Mouse (Mus musculus) CH12.LX (cell line): ENCODE data around the gene Hic2. TPM values are rescaled to one million over a fixed set of nuclear protein-coding genes. Genes with fewer than 3 reads are reported as not detected.

Experiments used
- polyA plus RNA-seq: library from polyadenylated mRNA; unstranded; fragments of >175 nt; gene quantifications from 2 replicates; pipeline ENCODE4 v1.2.1, GENCODE M21; 2012; ENCODE audit warnings: low read depth; ENCODE audit not compliant: insufficient read length
- total RNA-seq, 2 experiments: library from RNA; depleted of rRNA; stranded (reverse); fragments of 300-350 nt in 1 of 2; fragments of >200 nt in 1 of 2; gene quantifications; 2 replicates each; pipeline ENCODE4 v1.2.3; 2012 to 2014

The Hic2 gene
- total and polyA plus RNA-seq, 3 experiments: 6.2 to 9.6 (median 8.1) TPM

Other genes starting within 250 kb of the Hic2 start
- 1.3 and 1.5 TPM in 2 replicates for gene Ypel1, start 163.9 kb upstream of the Hic2 start, total RNA-seq (2012; rRNA removed)
- 0.21 TPM in 1 of 2 replicates, not detected in the other for gene Ypel1, start 163.9 kb upstream of the Hic2 start, total RNA-seq (2014; rRNA removed)
- 0.56 and 0.83 TPM in 2 replicates for gene Ypel1, start 163.9 kb upstream of the Hic2 start, polyA plus RNA-seq
- gene Ppil2, start 122.3 kb upstream of the Hic2 start, total RNA-seq (2012; rRNA removed): 101 and 102 TPM in 2 replicates
- 82.9 and 98.1 TPM in 2 replicates for gene Ppil2, start 122.3 kb upstream of the Hic2 start, total RNA-seq (2014; rRNA removed)
- gene Ppil2, start 122.3 kb upstream of the Hic2 start, polyA plus RNA-seq: 88.1 and 90.1 TPM in 2 replicates
- 21.0 and 27.5 TPM in 2 replicates for gene 2610318N02Rik, start 108.4 kb upstream of the Hic2 start, total RNA-seq (2012; rRNA removed)
- gene 2610318N02Rik, start 108.4 kb upstream of the Hic2 start, total RNA-seq (2014; rRNA removed): 33.3 and 33.8 TPM in 2 replicates
- 71.1 and 78.4 TPM in 2 replicates for gene 2610318N02Rik, start 108.4 kb upstream of the Hic2 start, polyA plus RNA-seq
- gene Sdf2l1, start 101.2 kb upstream of the Hic2 start, total RNA-seq (2012; rRNA removed): 235 and 348 TPM in 2 replicates
- 159 and 168 TPM in 2 replicates for gene Sdf2l1, start 101.2 kb upstream of the Hic2 start, total RNA-seq (2014; rRNA removed)
- gene Sdf2l1, start 101.2 kb upstream of the Hic2 start, polyA plus RNA-seq: 159 and 165 TPM in 2 replicates
- 68.0 and 70.9 TPM in 2 replicates for gene Ydjc, start 89.0 kb upstream of the Hic2 start, total RNA-seq (2012; rRNA removed)
- 48.9 and 54.3 TPM in 2 replicates for gene Ydjc, start 89.0 kb upstream of the Hic2 start, total RNA-seq (2014; rRNA removed)
- 63.4 and 65.3 TPM in 2 replicates for gene Ydjc, start 89.0 kb upstream of the Hic2 start, polyA plus RNA-seq
- 4.4 and 6.4 TPM in 2 replicates for gene Ccdc116, start 86.3 kb upstream of the Hic2 start, total RNA-seq (2012; rRNA removed)
- 7.5 and 8.9 TPM in 2 replicates for gene Ccdc116, start 86.3 kb upstream of the Hic2 start, total RNA-seq (2014; rRNA removed)
- gene Ccdc116, start 86.3 kb upstream of the Hic2 start, polyA plus RNA-seq: 7.7 and 9.7 TPM in 2 replicates
- gene Ube2l3, start 30.9 kb upstream of the Hic2 start, total RNA-seq (2012; rRNA removed): 156 and 229 TPM in 2 replicates
- 302 and 354 TPM in 2 replicates for gene Ube2l3, start 30.9 kb upstream of the Hic2 start, total RNA-seq (2014; rRNA removed)
- gene Ube2l3, start 30.9 kb upstream of the Hic2 start, polyA plus RNA-seq: 377 and 386 TPM in 2 replicates
- gene Rimbp3, start 25.0 kb upstream of the Hic2 start, total RNA-seq (2012; rRNA removed): 0.21 and 0.34 TPM in 2 replicates
- gene Rimbp3, start 25.0 kb upstream of the Hic2 start, total RNA-seq (2014; rRNA removed): 0.09 TPM in 1 of 2 replicates, not detected in the other
- gene Rimbp3, start 25.0 kb upstream of the Hic2 start, polyA plus RNA-seq: 0.06 and 0.08 TPM in 2 replicates
- 5.9 and 11.3 TPM in 2 replicates for gene Tmem191c, start 42.5 kb downstream of the Hic2 start, total RNA-seq (2012; rRNA removed)
- 2.6 and 3.2 TPM in 2 replicates for gene Tmem191c, start 42.5 kb downstream of the Hic2 start, total RNA-seq (2014; rRNA removed)
- 7.6 and 7.9 TPM in 2 replicates for gene Tmem191c, start 42.5 kb downstream of the Hic2 start, polyA plus RNA-seq
- 5.8 and 6.8 TPM in 2 replicates for gene Serpind1, start 97.8 kb downstream of the Hic2 start, total RNA-seq (2012; rRNA removed)
- 14.4 and 15.6 TPM in 2 replicates for gene Serpind1, start 97.8 kb downstream of the Hic2 start, total RNA-seq (2014; rRNA removed)
- 13.1 and 13.9 TPM in 2 replicates for gene Serpind1, start 97.8 kb downstream of the Hic2 start, polyA plus RNA-seq
- 21.6 and 23.7 TPM in 2 replicates for gene Snap29, start 172.4 kb downstream of the Hic2 start, total RNA-seq (2012; rRNA removed)
- 37.4 and 38.2 TPM in 2 replicates for gene Snap29, start 172.4 kb downstream of the Hic2 start, total RNA-seq (2014; rRNA removed)
- 47.0 and 47.2 TPM in 2 replicates for gene Snap29, start 172.4 kb downstream of the Hic2 start, polyA plus RNA-seq
- 79.4 and 88.4 TPM in 2 replicates for gene Pi4ka, start 172.7 kb downstream of the Hic2 start, total RNA-seq (2012; rRNA removed)
- gene Pi4ka, start 172.7 kb downstream of the Hic2 start, total RNA-seq (2014; rRNA removed): 33.2 and 40.5 TPM in 2 replicates
- gene Pi4ka, start 172.7 kb downstream of the Hic2 start, polyA plus RNA-seq: 97.2 and 149 TPM in 2 replicates
- gene Crkl, start 218.4 kb downstream of the Hic2 start, total RNA-seq (2012; rRNA removed): 21.6 and 23.5 TPM in 2 replicates
- gene Crkl, start 218.4 kb downstream of the Hic2 start, total RNA-seq (2014; rRNA removed): 14.5 and 16.9 TPM in 2 replicates
- gene Crkl, start 218.4 kb downstream of the Hic2 start, polyA plus RNA-seq: 27.3 and 35.6 TPM in 2 replicates